Comparison of ENCODE assay signal across 8 mouse cellular contexts in genomic region chr3:29082296-29082995, GRCm38 (mm10). TPM values are rescaled to one million over a fixed set of nuclear protein-coding genes. Genes with fewer than 3 reads are reported as not detected.
DNase-seq lines count a peak whose midpoint lies in the region; ATAC-seq and TF ChIP-seq lines count a peak whose summit lies in the region.

No protein-coding gene starts in this region.

- under 1% methylated on average over 55 of the region's 59 CpGs for WGBS in forebrain, postnatal 0 days
- WGBS in intestine, postnatal 0 days, result 1% methylated on average over 46 of the region's 59 CpGs
- under 1% methylated on average over 45 of the region's 59 CpGs for WGBS in midbrain, embryonic 12.5 days

- H3K27ac ChIP-seq in ES-E14 (ENCODE audit: insufficient read depth, low read depth, low read length, poor library complexity, severe bottlenecking), result no peak overlapping the region
- no peak overlapping the region for H3K27ac ChIP-seq in bone marrow macrophage, adult 2 months (ENCODE audit: insufficient read depth, low read depth, low read length)
- H3K27ac ChIP-seq in forebrain, postnatal 0 days (ENCODE audit: low read depth, low read length), result peak overlapping the region; percentile 29; the same call in 1 of the 2 replicates
- H3K27ac ChIP-seq in intestine, postnatal 0 days (ENCODE audit: low read depth, low read length), result no peak overlapping the region
- H3K27ac ChIP-seq in midbrain, embryonic 12.5 days (replicated peaks), result peak overlapping the region; percentile 71

- in situ Hi-C loops in ES-E14 (cut with MboI; ENCODE audit: low sequenced_read_pairs in 2 of 2, unreplicated experiment in 2 of 2), result no loop called here

- intact Hi-C loops in left cerebral cortex, postnatal 25 days (cut with DNase I), result no loop called here

- H3K9me3 ChIP-seq in ES-E14 (ENCODE audit: control insufficient read depth, insufficient read depth, low read depth, low read length), result no peaks in the 10 kb centered on the region
- no peaks in the 10 kb centered on the region for H3K9me3 ChIP-seq in forebrain, postnatal 0 days (ENCODE audit: low read length)
- no peaks in the 10 kb centered on the region for H3K9me3 ChIP-seq in intestine, postnatal 0 days (ENCODE audit: control insufficient read depth)
- H3K9me3 ChIP-seq in midbrain, embryonic 12.5 days, result no peaks in the 10 kb centered on the region

- H3K9ac ChIP-seq in ES-E14 (ENCODE audit: insufficient read depth, low read depth, low read length, poor library complexity, severe bottlenecking), result no peak overlapping the region
- peak overlapping the region; percentile 59 for H3K9ac ChIP-seq in forebrain, postnatal 0 days
- no peak overlapping the region for H3K9ac ChIP-seq in intestine, postnatal 0 days (ENCODE audit: low read depth, low read length)
- peak overlapping the region; percentile 68 for H3K9ac ChIP-seq in midbrain, embryonic 12.5 days (replicated peaks)

- DNase-seq in ES-E14 (ENCODE audit: low read depth, low spot score), result peak; percentile 1
- peak; percentile 53 for DNase-seq in forebrain, postnatal 0 days
- peak; percentile 43 to 54 for DNase-seq in left cerebral cortex, postnatal 25 days (ENCODE audit: low spot score in 2 of 2)
- DNase-seq in telencephalon, adult 2 months (ENCODE audit: low read depth, low spot score), result peak; percentile 13
- DNase-seq in thymus, postnatal 25 days, result no peak

- TF ChIP-seq CTCF in bone marrow macrophage, adult 2 months (IDR thresholded peaks at IDR 0.05; ENCODE audit: low read depth, low read length), result no peak
- peak; percentile 45; the same call in 1 of the 2 replicates for TF ChIP-seq CTCF in forebrain, postnatal 0 days (IDR thresholded peaks at IDR 0.05; ENCODE audit: low read depth)
- TF ChIP-seq CTCF in intestine, postnatal 0 days (IDR thresholded peaks at IDR 0.05; ENCODE audit: low read depth), result peak; percentile 20; the same call in 1 of the 2 replicates

- no peak for TF ChIP-seq POLR2A in bone marrow macrophage, adult 2 months (IDR thresholded peaks at IDR 0.05; ENCODE audit: borderline replicate concordance, low read depth, low read length)

- 0 out of 2 replicates have a peak, but pooled peaks cover 5% of the 10 kb centered on the region for H3K27me3 ChIP-seq in forebrain, postnatal 0 days (ENCODE audit: insufficient read depth, low read length)
- H3K27me3 ChIP-seq in intestine, postnatal 0 days (replicated peaks; ENCODE audit: control insufficient read depth, insufficient read depth, low read length), result peaks cover 32% of the 10 kb centered on the region
- H3K27me3 ChIP-seq in midbrain, embryonic 12.5 days, result peaks cover 16% of the 10 kb centered on the region

- no peaks in the 10 kb centered on the region for H3K36me3 ChIP-seq in ES-E14 (ENCODE audit: control insufficient read depth, insufficient read depth, low read length, poor library complexity, severe bottlenecking)
- H3K36me3 ChIP-seq in forebrain, postnatal 0 days (ENCODE audit: insufficient read depth), result no peaks in the 10 kb centered on the region
- H3K36me3 ChIP-seq in intestine, postnatal 0 days (ENCODE audit: control insufficient read depth, insufficient read depth), result no peaks in the 10 kb centered on the region
- H3K36me3 ChIP-seq in midbrain, embryonic 12.5 days, result no peaks in the 10 kb centered on the region

- H3K4me3 ChIP-seq in ES-E14 (ENCODE audit: insufficient read depth in 1 of 2, low read depth in 1 of 2, low read length in 2 of 2, poor library complexity in 1 of 2, severe bottlenecking in 1 of 2), result peak overlapping the region; percentile 64 to 72
- peak overlapping the region; percentile 7 for H3K4me3 ChIP-seq in bone marrow macrophage, adult 2 months (ENCODE audit: insufficient read depth, low read length)
- peak overlapping the region; percentile 60 for H3K4me3 ChIP-seq in forebrain, postnatal 0 days (ENCODE audit: low read depth, low read length)
- peak overlapping the region; percentile 31 for H3K4me3 ChIP-seq in intestine, postnatal 0 days (ENCODE audit: low read depth, low read length)
- peak overlapping the region; percentile 64 for H3K4me3 ChIP-seq in midbrain, embryonic 12.5 days

- peak overlapping the region; percentile 93 for H3K4me2 ChIP-seq in forebrain, postnatal 0 days (ENCODE audit: low read depth)
- H3K4me2 ChIP-seq in intestine, postnatal 0 days (replicated peaks; ENCODE audit: low read depth), result peak overlapping the region; percentile 60
- peak overlapping the region; percentile 85 for H3K4me2 ChIP-seq in midbrain, embryonic 12.5 days (replicated peaks)

- no peaks in the 10 kb centered on the region for H3K4me1 ChIP-seq in ES-E14 (ENCODE audit: control insufficient read depth in 2 of 2, insufficient read depth in 2 of 2, low read length in 2 of 2, poor library complexity in 1 of 2)
- H3K4me1 ChIP-seq in bone marrow macrophage, adult 2 months (ENCODE audit: control insufficient read depth, insufficient read depth, low read length), result no peaks in the 10 kb centered on the region
- H3K4me1 ChIP-seq in forebrain, postnatal 0 days (ENCODE audit: insufficient read depth), result no peaks in the 10 kb centered on the region
- no peaks in the 10 kb centered on the region for H3K4me1 ChIP-seq in intestine, postnatal 0 days (replicated peaks; ENCODE audit: control insufficient read depth, insufficient read depth, low read length)
- H3K4me1 ChIP-seq in midbrain, embryonic 12.5 days, result peaks cover 21% of the 10 kb centered on the region

- ATAC-seq in forebrain, postnatal 0 days, result peak; percentile 90
- no peak for ATAC-seq in intestine, postnatal 0 days
- peak; percentile 93 for ATAC-seq in midbrain, embryonic 12.5 days (ENCODE audit: low FRiP score, low read depth)

TF ChIP-seq in ES-E14, 5 proteins besides CTCF, POLR2A, EP300 and RAD21:
- TF ChIP-seq CHD2 (IDR thresholded peaks at IDR 0.05; ENCODE audit: low read depth, low read length) (no peak), ZNF384 (IDR thresholded peaks at IDR 0.05; ENCODE audit: low read depth, low read length) (no peak), ZC3H11A (IDR thresholded peaks at IDR 0.05; ENCODE audit: borderline replicate concordance, low read depth, low read length) (no peak), MAFK (IDR thresholded peaks at IDR 0.05; ENCODE audit: insufficient read depth, low read depth, low read length) (no peak), HCFC1 (IDR thresholded peaks at IDR 0.05; ENCODE audit: borderline replicate concordance, insufficient read depth, low read length) (no peak)
TF ChIP-seq in ES-E14: peak in this region for 0.

RNA-seq across cellular contexts. Expression of gene Egfem1, which starts 0.6 kb away (rescaled TPM):
- total RNA-seq in ES-E14 (2012; rRNA removed), result 0.18 TPM in 1 of 2 replicates, not detected in the other
- polyA plus RNA-seq in bone marrow macrophage, adult 2 months (2012; ENCODE audit: insufficient read depth, insufficient read length, missing spikeins), result not detected in 2 replicates
- total RNA-seq in forebrain, postnatal 0 days (2014; rRNA removed), result 14.3 and 21.8 TPM in 2 replicates
- 4.6 and 5.0 TPM in 2 replicates for polyA plus RNA-seq in forebrain, postnatal 0 days (2015; fragmentation: Nextera tagmentation; extraction: Ambion mirVana)
- 0.26 and 0.63 TPM in 2 replicates for polyA plus RNA-seq in intestine, postnatal 0 days (2015; fragmentation: Nextera tagmentation; extraction: Ambion mirVana)
- total RNA-seq in left cerebral cortex, postnatal 25 days (2021), result 10 to 100 TPM; 17.2 to 18.5 TPM
- 16.9 and 21.4 TPM in 2 replicates for polyA plus RNA-seq in midbrain, embryonic 12.5 days (2016; fragmentation: Nextera tagmentation; extraction: Ambion mirVana)

Comparison
In these comparisons a context has a peak if more than half of its experiments do, and no peak if none do; other contexts are left out.
1. H3K27ac ChIP-seq: peak in forebrain, postnatal 0 days (single experiment) and midbrain, embryonic 12.5 days (single experiment); none in ES-E14 (single experiment), bone marrow macrophage, adult 2 months (single experiment) and intestine, postnatal 0 days (single experiment).
2. H3K4me3 ChIP-seq: peak in every context shown above with its lines; median percentile 68 in ES-E14; 64 in midbrain, embryonic 12.5 days; 60 in forebrain, postnatal 0 days; 31 in intestine, postnatal 0 days; 7 in bone marrow macrophage, adult 2 months.
3. H3K9ac ChIP-seq: peak in forebrain, postnatal 0 days (single experiment) and midbrain, embryonic 12.5 days (single experiment); none in ES-E14 (single experiment) and intestine, postnatal 0 days (single experiment).
4. Peak in every context shown above with its lines, with median percentiles within 50 percentile points of each other: H3K4me2 ChIP-seq.